Mouse (Mus musculus) megakaryocyte, embryonic 14.5 days (primary cell): Measurements from ENCODE around the gene Prm2.

ENCODE experiments used
- FLI1 ChIP-seq: IDR thresholded peaks from 2 replicates; pipeline ENCODE4 v1.6.1; 2012; ENCODE audit warnings: low read length, inconsistent platforms, mixed read lengths
- GATA1 ChIP-seq: IDR thresholded peaks from 3 replicates; pipeline ENCODE4 v1.6.1; 2012; ENCODE audit warnings: mixed read lengths, low read length, inconsistent platforms, borderline replicate concordance

DNA sequence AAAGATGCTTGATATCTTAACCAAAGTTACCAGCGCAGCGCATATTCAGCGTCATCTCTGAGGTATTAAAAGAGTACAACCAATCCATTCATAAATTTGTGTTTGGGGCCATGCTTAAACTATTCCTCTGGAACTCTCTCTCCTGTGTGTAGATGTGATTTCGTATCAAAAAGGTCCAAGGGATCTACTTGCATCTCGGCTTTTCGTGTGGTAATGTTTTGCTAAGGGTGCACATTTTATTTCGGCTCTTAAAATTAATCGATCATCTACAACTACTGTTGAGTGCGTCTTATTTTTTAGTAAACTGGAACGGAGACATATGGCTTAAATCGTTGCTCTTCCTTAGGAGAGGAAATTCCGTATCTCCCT is 38.6 kb upstream of the Prm2 start:
- TF ChIP-seq GATA1 (no peak), FLI1 (no peak)
